Mouse (Mus musculus) adrenal gland, postnatal 14 days (tissue): Measurements from ENCODE around the gene Igf1r. TPM values are rescaled to one million over a fixed set of nuclear protein-coding genes. Genes with fewer than 3 reads are reported as not detected.

ENCODE experiments used
- DNase-seq: peaks from one replicate; pipeline ENCODE4 v3.0.0; 2021; ENCODE audit warnings: mixed read lengths
- long read RNA-seq, 2 experiments: library from polyadenylated mRNA; stranded (forward); transcript quantifications; one replicate each; pipeline ENCODE4 v2.0.0; 2021
- total RNA-seq: library from RNA; stranded (reverse); gene quantifications from 2 replicates; pipeline ENCODE4 v1.2.3, GENCODE M21; 2021

The Igf1r gene
- total RNA-seq = 79.5 and 83.6 TPM in 2 replicates
- long read RNA-seq, experiment 1, partial matches to known transcripts = 0 of 8 reads
- long read RNA-seq, experiment 1, other reads (novel, unspliced or antisense) = 8 of 8 reads
- long read RNA-seq, experiment 2, partial matches to known transcripts = 0 of 19 reads
- long read RNA-seq, experiment 2, other reads (novel, unspliced or antisense) = 19 of 19 reads

- DNase-seq = peak; percentile 71
Observed at GRCm38 (mm10) chr7:67952777-67953700, at the start of gene Igf1r. Igf1r (plus strand) TSS chr7:67952827.

DNA sequence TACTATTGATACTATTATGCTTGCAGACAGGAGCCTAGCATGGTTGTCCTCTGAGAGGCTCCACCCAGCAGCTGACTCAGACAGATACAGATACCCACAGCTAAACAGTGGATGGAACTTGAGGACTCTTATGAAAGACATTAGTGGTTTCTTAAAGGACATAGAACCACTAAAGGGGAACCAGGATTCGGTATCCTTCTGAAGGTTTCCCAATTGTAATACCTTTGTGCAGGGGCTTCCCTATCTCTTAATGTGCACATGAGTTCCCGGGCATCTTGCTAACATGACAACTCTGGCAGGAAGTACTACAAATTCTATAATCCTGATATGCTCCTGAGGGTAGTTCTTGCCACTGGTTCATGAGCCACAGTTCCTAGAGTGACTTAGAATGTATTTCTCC lies 46.3 kb upstream of the Igf1r start:
- no peak for DNase-seq

GRCm38 (mm10) chr7:67907786-67908400 lies 44.7 kb upstream of the Igf1r start:
- DNase-seq = no peak

DNA sequence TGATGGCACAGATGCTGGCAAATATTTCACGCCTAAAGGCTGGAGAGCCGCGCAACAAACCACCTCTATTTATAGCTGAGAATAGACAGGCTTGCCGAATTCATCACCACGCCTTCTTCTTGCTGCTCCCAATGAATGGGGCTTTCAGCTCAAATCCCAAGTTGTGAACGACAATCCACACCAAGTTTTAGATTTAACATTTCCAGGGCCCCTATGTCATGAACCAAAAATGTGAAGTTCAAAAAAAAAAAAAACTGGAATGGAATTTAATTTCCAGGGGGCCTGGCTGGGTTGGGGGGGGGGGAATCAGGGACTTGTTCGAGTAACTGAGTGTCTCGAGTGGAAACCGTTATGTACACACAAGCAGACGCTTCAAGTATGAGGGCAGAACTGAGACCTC lies 42.1 kb upstream of the Igf1r start:
- DNase-seq = no peak

DNA sequence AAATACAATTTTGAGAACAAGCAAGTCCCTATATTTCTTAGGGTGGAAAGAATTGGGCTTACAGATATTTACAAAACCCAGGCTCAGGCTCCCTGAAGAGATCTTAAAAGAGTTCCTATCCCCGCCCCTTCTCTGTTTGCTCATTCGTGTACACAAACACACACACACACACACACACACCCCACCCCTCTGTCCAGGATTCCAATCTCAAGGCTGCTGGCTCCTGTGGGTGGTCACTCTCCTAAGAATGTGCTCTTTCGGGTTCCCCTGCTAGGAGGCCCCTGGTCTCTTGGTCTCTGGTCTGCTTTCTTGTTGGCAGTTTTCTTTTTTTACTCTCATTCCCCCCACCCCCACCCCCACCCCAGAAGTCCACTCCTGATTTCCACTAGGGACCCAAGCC lies 41.7 kb upstream of the Igf1r start:
- peak; percentile 11 for DNase-seq

DNA sequence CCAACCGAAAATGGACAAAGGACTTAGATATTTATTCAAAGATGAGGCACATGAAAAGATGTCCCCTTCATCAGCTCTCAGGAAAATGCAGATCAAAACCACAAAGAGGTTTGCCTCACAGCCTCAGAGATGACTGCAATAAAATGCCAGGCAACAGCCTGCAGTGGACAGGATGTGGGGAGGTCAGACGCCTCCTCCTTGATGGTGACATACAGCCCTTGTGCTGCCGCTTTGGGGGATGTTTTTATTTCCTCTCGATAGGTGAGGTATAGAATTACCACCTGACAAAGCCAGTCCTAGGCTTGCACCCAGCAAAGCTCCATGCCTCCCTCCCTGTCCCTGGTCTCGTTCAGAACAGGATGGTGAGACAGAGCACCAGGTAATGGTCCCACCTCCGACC lies 40.8 kb upstream of the Igf1r start:
- no peak for DNase-seq

GRCm38 (mm10) chr7:67916960-67917359 lies 35.7 kb upstream of the Igf1r start:
- no peak for DNase-seq

DNA sequence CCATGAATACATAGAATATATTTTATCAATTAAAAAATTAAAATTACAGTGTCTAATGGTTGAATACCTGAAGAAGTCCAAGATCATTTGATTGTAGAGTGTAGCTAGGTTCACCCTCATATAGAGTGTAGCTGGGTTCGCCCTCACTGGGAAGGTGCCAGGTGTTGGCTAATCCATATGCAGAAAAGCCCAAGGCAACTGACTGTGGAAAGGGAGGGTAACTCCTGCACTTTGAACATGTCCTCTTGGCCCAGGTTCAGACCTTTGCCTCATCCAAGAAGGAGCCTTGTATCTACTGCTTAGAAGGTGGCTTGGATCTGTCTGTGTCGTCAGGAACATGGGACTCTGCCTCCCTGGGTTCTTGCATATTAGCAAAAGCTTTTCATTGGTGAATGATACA lies 34.9 kb upstream of the Igf1r start:
- DNase-seq = no peak

DNA sequence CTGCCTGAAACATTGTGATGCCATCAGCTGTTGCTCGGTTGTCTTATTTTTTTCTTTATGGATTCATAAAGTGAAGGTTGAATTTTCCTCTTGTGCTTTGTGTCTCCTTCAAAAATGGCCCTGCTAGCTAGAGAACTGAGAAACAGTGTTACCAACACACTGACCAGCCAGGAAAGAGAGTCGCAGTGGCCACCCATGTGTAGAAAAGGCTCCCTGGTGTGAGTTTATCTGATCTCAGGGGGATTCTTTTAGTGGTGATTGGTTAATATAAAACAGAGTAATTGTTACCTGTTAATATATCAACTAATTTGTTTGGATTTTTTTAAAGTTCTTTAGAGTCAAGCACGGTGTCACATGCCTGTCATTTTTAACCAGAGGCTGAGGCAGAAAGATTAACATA lies 33.2 kb upstream of the Igf1r start:
- no peak for DNase-seq

- no peak for DNase-seq
Observed at GRCm38 (mm10) chr7:67924215-67924614, 28.4 kb upstream of the Igf1r start.

GRCm38 (mm10) chr7:67930132-67930531 lies 22.5 kb upstream of the Igf1r start:
- DNase-seq = no peak

GRCm38 (mm10) chr7:67936801-67937200 lies 15.8 kb upstream of the Igf1r start:
- DNase-seq = no peak

DNA sequence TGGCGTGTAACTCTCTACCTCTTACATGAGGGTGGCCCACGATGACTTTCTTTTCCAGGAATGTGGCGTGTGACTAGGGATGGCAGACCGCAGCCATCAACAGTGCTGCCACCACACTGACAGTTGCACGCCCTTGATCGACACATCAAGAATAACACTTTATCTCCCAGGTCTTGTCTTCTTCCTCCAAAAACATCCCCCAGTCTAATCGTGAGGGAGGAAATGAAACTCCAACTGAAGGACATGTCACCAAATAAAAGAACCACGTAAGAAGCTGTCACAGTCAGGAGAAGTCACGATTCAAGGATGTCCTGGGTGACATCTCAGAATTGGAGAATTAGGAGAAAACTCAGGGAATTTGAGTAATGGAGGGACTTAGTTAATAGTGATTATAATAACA lies 8.8 kb upstream of the Igf1r start:
- DNase-seq = no peak

DNA sequence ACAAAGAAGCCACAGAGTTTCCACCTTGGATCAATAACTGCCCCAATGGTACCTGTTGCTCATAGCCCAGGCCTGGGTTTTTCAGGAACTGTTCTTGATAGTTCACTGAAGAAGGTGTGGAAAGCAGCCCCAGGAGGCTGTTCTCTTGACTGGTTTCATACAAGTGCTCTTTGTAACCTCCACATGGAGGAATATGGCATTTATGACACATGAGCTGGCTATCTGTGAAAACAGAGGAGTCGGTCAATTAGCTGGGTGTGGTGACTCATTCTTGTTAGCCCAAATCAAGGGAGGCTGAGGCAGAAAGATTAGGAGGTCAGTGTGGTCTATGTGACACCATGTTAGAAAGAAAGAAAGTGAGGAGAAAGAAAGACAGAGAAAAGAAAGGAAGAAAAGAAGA lies 5.7 kb upstream of the Igf1r start:
- DNase-seq = no peak

DNA sequence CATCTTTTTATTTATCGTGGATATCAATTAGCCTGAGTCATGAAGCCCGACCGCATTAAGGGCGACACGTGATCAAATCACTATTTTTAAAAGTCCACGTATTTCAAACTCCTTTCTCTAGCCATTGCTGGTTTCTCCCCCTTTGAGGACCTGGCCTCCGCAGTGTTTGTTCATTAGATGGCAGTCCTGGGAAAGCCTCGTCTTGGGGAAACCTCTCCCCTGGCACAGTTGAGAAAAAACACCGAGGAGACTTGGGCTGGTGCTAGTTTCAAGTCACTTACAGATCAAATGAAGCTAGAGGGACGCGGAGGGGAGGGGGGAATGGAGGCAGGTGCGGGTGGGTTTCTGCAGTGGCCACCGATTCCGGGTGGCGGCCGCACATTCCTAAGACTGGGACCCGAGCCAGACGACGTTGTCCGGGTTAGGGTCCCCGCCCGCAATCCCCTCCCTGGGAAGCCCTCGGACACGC lies 2.2 kb upstream of the Igf1r start:
- DNase-seq = no peak

- peak; percentile 91 for DNase-seq
Observed at GRCm38 (mm10) chr7:67950815-67951531, 1.7 kb upstream of the Igf1r start.

DNA sequence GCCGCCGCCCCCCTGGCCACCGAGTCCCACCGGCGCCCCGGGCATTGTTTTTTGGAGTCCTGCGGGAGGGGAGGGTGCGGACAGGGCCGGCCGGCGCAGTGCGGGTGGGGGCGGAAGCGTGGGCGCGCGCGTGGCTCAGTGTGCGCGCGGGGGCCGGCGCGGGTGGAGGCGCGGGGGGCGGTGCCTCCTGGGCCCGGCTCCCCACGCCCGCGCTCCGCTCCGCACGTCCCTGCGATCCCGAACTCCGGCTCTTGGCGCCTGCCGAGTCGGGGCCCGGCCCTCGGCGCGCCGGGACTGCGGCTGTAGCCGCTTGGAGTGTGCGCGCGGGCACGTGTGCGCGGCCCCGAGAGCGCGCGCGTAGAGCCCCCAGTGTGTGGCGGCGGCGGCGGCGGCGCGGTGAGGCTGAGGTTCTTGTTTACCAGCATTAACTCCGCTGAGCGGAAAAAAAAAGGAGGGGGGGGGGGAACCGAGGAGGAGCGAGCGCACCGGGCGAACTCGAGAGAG lies 1.0 kb upstream of the Igf1r start:
- DNase-seq = peak; percentile 97

- DNase-seq = peak; percentile 89
Observed at GRCm38 (mm10) chr7:67952036-67952681, 468 bp upstream of the Igf1r start.

DNA sequence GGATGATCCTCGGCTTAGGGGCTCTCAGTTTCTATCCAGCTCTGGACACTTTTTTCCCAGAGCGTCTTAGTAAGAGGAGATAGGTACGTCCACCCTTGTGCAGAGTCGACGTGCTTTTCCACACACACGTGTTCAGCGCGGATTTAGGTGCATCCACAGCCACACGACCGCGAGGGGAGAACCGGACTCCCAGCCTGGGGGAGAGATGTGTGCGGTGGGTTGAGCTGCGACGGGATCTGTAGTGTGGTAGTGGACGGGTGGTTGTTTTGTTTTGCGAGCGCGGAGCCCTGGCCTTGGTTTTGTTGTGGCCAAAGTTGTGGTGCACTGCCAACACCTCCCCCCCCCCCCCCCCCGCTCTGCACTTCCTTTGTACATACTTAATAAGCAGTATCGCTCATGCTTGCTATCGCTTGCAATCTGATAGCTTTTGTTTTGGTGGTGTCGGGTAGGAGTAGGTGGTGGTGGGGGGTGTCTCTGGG lies 1.2 kb downstream of the Igf1r start:
- peak; percentile 64 for DNase-seq

GRCm38 (mm10) chr7:67954591-67955185 lies 2.1 kb downstream of the Igf1r start:
- DNase-seq = no peak

DNA sequence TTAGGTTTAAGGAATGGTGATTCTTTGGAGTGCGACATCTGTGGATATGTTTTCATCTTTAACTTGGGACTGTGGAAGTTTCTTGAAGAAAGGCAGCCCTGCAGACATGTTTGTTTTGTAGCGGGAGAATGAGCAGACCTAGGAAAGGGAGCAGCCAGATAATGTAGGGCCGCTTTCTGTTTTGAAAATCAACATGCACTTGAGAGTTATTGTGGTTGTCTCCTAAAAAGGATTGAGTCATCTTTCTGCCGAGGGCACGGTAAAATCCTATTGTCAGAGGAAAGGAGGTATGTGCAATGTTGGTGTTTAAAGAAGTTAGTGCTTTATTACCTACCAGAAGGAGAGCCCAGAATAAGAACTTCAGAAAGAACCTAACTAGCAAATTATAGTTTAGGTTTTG lies 2.6 kb downstream of the Igf1r start:
- DNase-seq = no peak
